Mouse (Mus musculus) left cerebral cortex, postnatal 14 days (tissue): ENCODE measurements around the gene Rubcn. TPM values are rescaled to one million over a fixed set of nuclear protein-coding genes. Genes with fewer than 3 reads are reported as not detected.
A peak's percentile ranks its signal among the peaks of the same experiment; 100 is the strongest.
"Not testable (repeated sequence)": the region's sequence is repeated elsewhere in the genome, so short reads cannot be mapped to it uniquely, and the experiment has no call there.

Experiments
- DNase-seq, 2 experiments: peaks; one replicate each; pipeline ENCODE4 v3.0.0; 2021 to 2022; ENCODE audit warnings: low spot score in 2 of 2, mixed read lengths in 1 of 2
- intact Hi-C: fragments of 180-260 bp; cut with DNase I; formaldehyde crosslinking; loops from one replicate; pipeline ENCODE4 v1.15.1; 2025
- total RNA-seq, 2 experiments: library from RNA; stranded (reverse); gene quantifications; 2 replicates each; pipeline ENCODE4 v1.2.3; 2021

Gene Rubcn
- total RNA-seq, 2 experiments from 2014 or later, result 59.4 to 61.4 TPM

GRCm38 (mm10) chr16:32876831-32877230 lies 735 bp downstream of the Rubcn start:
- no peak for DNase-seq
- intact Hi-C loops, result loop anchor here (5.0 kb wide), 1 partner anchor 50 kb away; no protein-coding TSS in a partner anchor

GRCm38 (mm10) chr16:32875847-32876246 lies 1.7 kb downstream of the Rubcn start:
- DNase-seq, result no peak
- intact Hi-C loops, result loop anchor here (5.0 kb wide), 1 partner anchor 49 kb away; no protein-coding TSS in a partner anchor

GRCm38 (mm10) chr16:32875281-32875680 lies 2.3 kb downstream of the Rubcn start:
- intact Hi-C loops, result loop anchor here (5.0 kb wide), 1 partner anchor 48 kb away; no protein-coding TSS in a partner anchor

DNA sequence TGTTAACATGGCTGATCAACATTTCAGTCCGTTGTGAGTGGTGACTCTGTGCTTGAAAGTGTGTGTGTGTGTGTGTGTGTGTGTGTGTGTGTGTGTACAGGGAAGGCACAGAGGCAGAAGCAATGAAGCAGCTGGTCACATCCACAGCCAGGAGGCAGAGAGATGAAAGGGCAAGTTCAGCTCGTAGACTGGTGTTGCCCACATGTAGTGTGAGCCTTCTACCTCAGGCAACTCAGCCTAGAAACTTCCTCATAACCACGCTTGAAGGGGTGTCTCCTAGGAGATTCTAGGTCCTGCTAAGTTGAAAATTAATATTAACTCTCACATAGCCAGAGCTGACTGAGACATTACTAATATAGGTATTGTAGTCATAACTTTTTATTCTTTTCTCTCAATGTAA lies 4.2 kb downstream of the Rubcn start:
- intact Hi-C loops, result no loop called here
- DNase-seq, result no peak

More at GRCm38 (mm10) chr16:32875281-32875680, 2.3 kb downstream of the Rubcn start:
- DNase-seq, result not testable (repeated sequence)

GRCm38 (mm10) chr16:32870231-32870630 lies 7.3 kb downstream of the Rubcn start:
- intact Hi-C loops, result no loop called here
- DNase-seq, result no peak

- intact Hi-C loops, result loop anchor here (5.0 kb wide), 1 partner anchor 56 kb away; the partner anchor contains the start of gene Smbd1
Observed at GRCm38 (mm10) chr16:32867919-32868552, 9.5 kb downstream of the Rubcn start.

GRCm38 (mm10) chr16:32866713-32867112 lies 10.9 kb downstream of the Rubcn start:
- DNase-seq, result no peak
- intact Hi-C loops, result loop anchor here (5.0 kb wide), 1 partner anchor 54 kb away; the partner anchor contains the start of gene Smbd1

More at GRCm38 (mm10) chr16:32867919-32868552, 9.5 kb downstream of the Rubcn start:
- DNase-seq, result peak; percentile 89 to 93

DNA sequence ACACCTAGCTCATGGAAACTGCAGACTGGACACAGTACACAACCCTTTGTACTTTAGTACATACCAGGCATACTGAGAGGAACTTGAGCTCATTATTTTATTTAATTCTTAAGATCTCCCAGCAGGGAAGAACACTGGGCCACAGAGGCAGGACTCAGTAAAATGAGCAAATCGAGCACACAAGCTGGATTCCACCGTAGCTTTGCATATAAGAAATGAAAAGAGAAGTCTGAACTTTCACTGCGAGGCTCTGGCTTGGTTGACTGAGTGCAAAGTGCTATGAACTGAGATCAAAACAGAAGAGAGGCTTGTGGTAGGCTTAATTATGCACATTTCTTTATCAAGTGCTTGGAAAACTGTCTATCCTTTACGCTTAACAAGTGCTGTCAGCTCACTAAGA lies 12.2 kb downstream of the Rubcn start:
- intact Hi-C loops, result loop anchor here (5.0 kb wide), 1 partner anchor 53 kb away; the partner anchor contains the start of gene Smbd1
- DNase-seq, result no peak

DNA sequence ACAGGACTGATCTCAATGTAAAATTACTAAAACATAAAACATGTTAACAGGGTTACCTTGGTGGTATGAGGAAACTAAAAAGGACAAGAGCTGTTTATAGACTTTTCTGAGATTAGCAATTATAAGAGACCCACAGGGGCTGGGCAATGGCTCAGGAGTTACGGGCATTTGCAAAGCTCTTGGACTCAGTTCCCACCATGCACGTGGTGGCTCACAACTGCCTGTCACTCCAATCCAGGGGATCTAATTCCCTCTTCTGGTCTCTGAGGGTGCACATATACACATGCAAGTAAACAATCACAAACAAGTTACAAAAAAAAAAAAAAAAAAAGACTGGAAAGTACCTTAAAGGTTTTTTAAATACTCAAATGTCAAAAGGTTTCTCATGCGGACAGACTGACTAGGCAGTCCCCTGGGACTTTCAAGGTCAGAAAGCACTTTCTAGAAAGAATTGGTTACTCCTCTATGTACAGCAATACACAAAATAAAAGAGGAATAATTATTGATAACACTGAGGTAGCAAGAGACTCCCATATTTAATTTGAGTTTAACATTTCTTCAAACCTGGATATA lies 15.7 kb downstream of the Rubcn start:
- intact Hi-C loops, result no loop called here
- no peak for DNase-seq

DNA sequence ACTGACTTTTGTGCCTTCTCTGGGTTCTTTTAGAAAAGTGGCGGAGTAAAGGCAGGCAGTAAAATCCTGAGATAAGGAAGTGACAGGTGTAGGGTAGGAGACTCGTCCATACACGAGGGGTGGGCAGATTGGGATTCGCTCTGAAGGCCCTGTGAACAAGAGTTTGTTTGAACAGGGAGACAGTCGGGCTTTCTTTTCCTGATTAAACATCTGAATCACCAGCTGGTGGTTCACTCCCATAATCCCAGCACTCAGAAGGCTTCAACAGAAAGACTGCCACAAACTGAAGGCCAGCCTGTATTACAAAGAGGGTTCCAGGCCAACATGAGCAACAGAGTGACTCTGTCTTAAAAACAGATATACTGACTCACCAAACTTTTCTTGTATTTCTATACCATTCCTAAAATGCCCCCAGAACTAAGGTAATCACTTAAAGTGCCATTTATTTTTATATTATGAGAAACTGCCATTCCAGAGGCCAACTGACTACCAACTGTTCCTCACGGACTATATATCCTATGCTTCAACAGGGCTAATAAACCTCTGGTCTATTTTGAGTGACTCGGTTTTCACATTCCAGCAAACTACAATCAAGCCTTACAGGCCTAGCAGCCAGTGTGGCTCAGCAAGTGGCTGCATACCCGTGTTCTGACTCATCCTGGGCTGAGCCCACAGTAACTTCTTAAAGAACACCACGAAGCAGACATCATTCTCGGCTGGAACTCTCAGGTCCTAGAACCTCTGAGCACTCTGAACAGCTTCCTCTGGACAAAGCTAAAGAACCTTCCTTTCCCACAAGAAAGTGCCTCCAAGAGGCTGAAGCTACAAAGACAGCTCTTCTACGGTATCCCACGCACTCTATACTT lies 18.6 kb downstream of the Rubcn start:
- DNase-seq, result no peak
- intact Hi-C loops, result no loop called here

DNA sequence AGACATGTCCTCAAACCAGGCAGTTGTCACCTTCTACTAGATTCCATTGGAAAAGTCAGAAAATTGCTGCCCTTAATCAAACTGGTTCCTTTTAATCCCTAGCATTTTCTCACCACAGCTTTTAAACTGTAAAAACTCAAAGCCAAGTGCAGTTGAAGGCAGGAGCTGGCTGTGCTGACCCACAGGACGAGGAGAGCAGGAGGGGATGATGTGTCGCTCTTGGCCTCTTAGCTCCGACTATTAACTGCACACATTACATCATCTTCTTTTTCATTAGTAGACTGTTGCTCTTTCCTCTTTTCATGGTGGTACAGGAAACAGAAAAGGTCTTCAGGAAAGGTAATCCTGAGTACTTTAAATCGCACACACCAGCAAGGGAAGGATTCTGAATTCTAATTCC lies 19.2 kb downstream of the Rubcn start:
- intact Hi-C loops, result no loop called here
- DNase-seq, result no peak

GRCm38 (mm10) chr16:32856751-32857150 lies 20.8 kb downstream of the Rubcn start:
- intact Hi-C loops, result no loop called here
- DNase-seq, result no peak

DNA sequence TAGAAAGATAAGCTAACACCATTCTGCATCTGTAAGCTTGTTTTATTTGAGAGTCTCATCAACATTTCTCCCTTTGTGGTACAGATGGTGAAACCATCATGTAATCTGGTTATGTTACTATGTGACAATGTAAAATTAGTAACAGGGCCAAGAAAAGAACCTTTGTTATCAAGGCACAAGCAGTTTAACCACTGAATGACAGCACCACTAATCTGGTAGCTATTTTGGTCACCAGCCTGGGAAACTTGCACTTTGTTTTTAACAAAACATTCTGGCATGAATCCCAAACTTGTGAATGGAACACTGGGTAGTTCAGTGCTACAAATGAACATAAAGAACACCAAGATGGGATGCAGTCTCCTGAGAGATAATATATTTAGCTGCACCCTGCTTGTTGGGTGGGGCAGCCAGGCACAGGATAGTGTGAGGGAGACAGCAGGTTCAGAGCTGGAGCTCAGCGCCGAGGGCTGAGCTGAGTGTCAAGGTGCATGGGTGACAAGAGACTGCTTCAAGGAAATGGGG lies 23.5 kb downstream of the Rubcn start:
- peak; percentile 30 to 85 for DNase-seq
- intact Hi-C loops, result no loop called here

GRCm38 (mm10) chr16:32853492-32854049 lies 24.0 kb downstream of the Rubcn start:
- intact Hi-C loops, result no loop called here
- DNase-seq, result peak in 1 of 2 experiments; percentile 9

DNA sequence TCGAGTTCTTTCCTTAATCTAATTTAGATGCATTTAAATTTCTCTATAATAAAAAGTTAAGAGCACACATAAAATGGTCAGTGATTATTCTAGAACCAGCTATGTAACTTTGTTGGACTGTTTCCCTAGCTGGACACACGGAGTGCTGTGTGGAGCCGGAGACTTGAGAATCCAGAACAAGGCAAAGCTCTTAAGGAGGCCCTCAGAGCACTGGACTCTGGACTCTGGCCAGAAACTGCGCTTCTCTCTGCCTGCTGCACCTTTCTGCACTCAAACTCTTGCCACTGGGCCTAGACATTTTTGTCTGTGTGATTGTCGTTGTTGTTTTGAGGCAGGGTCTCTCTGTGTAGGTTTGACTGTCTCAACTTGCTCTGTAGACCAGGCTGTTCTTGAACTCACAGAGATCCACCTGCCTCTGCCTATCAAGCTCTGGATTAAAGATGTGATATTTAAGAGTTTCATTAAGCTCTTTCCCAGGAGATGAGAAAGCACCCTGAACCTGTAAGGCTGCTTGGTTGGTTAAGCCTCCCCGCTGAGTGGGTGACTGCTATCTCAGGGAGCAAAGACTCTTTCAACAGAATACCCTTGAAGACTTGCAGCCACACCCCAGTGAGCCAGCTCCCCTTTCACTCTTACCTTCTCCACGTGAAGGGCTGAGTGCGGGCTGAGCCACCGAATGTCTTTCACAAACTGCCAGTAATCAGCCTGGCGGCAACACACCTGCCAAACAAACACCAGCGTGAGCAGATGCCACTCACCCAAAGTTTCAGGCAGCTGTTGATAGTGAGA lies 28.3 kb downstream of the Rubcn start:
- intact Hi-C loops, result no loop called here
- DNase-seq, result no peak

GRCm38 (mm10) chr16:32847103-32847502 lies 30.5 kb downstream of the Rubcn start:
- no peak for DNase-seq
- intact Hi-C loops, result no loop called here

DNA sequence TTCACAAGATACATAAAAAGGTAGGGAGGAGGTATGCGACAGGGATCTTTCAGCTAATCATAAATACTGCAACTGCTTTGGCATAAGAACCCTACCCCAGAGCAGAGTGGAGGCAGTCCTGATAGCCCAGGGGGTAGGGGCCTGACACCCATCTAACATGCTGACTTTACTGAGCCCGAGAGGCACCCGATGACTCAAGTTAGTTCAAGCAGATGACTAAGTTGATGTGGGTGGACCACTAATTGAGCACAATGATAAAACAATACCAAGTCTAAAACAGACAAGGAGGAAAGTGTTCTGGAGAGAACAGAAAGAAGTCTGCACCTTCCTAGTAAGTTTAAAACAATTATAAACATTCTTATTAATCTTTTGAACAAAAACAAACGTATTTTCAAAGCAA lies 46.1 kb downstream of the Rubcn start:
- intact Hi-C loops, result no loop called here
- DNase-seq, result no peak

DNA sequence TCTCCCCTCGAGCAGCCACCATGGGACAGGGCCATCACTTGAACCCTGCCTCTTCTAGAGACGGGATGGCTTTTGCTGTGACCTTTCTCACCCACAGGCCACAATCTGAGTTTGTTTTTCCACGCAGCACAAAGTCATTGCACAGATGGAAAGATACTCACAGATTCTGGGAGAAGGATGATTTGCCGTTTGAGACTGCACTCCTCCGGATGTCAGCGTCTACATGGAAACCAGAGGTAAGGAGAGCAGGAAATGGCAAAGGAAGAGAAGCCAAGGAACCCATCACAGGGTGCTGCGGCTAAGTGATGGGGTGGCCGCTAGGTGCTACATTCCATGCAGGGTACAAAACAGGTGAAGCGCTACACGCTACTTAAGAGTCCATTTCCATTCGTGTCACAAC lies 48.5 kb downstream of the Rubcn start:
- intact Hi-C loops, result loop anchor here (5.0 kb wide), 1 partner anchor 48 kb away; the partner anchor contains the start of genes Fyttd1 and Rubcn

More for the DNA sequence above, 48.5 kb downstream of the Rubcn start:
- DNase-seq, result no peak
